Mouse (Mus musculus): ENCODE data around the gene Jakmip3. TPM values are rescaled to one million over a fixed set of nuclear protein-coding genes. Genes with fewer than 3 reads are reported as not detected.
A peak's percentile ranks its signal among the peaks of the same experiment; 100 is the strongest.

Gene Jakmip3
- polyA plus RNA-seq, 1 experiment: not detected

DNA sequence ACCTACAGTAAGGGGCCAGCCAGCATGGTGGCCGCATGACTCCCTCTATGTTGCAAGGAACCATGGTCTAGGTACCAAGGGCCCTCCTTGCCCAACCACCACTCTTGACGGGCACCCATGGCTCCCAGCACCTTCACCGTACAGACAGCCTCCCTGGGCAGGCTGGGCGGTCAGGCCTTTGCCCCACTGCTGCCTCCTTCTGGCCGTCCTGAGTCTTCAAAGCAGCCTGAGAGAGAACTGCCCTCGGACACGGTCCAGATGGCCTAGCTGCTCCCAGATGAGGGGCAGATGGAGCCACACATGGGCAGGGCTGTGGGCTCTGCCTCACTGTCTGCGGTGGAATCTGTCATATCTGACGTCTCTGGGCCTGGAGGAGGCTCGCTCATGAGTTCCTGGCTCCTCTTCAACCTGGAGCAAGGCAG is 163.4 kb downstream of the Jakmip3 start:
- Histone ChIP-seq H3K4me3 (ENCODE audit: insufficient read depth, low read length) (no peak overlapping the region), H3K4me1 (ENCODE audit: control insufficient read depth, insufficient read depth, low read length) (no peaks in the 10 kb centered on the region), H3K27ac (ENCODE audit: insufficient read depth, low read depth, low read length) (no peak overlapping the region)
- TF ChIP-seq POLR2A (IDR thresholded peaks at IDR 0.05; ENCODE audit: borderline replicate concordance, low read depth, low read length) (no peak), CTCF (IDR thresholded peaks at IDR 0.05; ENCODE audit: low read depth, low read length) (no peak)

DNA sequence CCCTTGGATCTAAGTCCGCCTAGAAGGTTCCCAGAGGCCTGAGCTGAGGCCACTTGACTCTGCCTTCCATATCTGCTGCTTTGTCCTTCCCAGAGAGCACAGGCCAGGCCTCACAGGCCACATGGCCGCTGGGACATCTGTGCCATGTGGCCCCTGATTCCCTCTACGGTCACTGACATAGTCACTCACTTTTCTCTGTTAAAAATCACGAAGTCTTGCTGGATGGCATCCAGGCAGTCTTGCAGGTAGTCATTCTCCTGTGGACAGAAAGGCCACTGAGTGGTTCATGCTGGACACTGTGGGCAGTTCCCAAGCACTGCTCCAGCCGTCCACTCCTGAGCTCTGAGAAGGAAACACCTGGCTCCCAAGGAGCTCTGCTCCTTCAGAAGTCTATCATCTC is 164.5 kb downstream of the Jakmip3 start:
- no peak overlapping the region for H3K27ac ChIP-seq (ENCODE audit: insufficient read depth, low read depth, low read length)
- no peak overlapping the region for H3K4me3 ChIP-seq (ENCODE audit: insufficient read depth, low read length)
- TF ChIP-seq POLR2A (IDR thresholded peaks at IDR 0.05; ENCODE audit: borderline replicate concordance, low read depth, low read length): no peak
- no peak for TF ChIP-seq CTCF (IDR thresholded peaks at IDR 0.05; ENCODE audit: low read depth, low read length)
- H3K4me1 ChIP-seq (ENCODE audit: control insufficient read depth, insufficient read depth, low read length): no peaks in the 10 kb centered on the region

DNA sequence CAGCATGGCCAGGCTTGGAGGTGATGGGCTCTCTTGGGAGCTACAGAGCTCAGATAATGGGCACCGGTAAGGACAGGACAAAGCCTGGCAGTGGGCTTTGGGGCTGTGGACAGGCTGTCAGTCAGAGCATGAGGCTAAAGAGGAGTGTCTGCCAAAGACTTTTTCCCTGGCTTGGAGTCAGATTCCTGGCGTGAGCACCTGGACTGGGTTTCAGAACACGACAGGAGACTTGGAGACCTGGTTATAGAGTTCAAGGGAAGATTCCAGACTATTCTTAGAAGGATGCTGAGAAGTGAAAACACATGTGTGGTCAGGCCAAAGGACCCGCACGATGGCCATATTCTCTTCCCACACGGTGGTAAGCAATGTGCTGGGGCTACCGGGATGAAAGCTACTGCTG is 165.2 kb downstream of the Jakmip3 start:
- no peak for TF ChIP-seq CTCF (IDR thresholded peaks at IDR 0.05; ENCODE audit: low read depth, low read length)
- TF ChIP-seq POLR2A (IDR thresholded peaks at IDR 0.05; ENCODE audit: borderline replicate concordance, low read depth, low read length): no peak
- Histone ChIP-seq H3K4me1 (ENCODE audit: control insufficient read depth, insufficient read depth, low read length) (no peaks in the 10 kb centered on the region), H3K4me3 (ENCODE audit: insufficient read depth, low read length) (no peak overlapping the region), H3K27ac (ENCODE audit: insufficient read depth, low read depth, low read length) (no peak overlapping the region)

DNA sequence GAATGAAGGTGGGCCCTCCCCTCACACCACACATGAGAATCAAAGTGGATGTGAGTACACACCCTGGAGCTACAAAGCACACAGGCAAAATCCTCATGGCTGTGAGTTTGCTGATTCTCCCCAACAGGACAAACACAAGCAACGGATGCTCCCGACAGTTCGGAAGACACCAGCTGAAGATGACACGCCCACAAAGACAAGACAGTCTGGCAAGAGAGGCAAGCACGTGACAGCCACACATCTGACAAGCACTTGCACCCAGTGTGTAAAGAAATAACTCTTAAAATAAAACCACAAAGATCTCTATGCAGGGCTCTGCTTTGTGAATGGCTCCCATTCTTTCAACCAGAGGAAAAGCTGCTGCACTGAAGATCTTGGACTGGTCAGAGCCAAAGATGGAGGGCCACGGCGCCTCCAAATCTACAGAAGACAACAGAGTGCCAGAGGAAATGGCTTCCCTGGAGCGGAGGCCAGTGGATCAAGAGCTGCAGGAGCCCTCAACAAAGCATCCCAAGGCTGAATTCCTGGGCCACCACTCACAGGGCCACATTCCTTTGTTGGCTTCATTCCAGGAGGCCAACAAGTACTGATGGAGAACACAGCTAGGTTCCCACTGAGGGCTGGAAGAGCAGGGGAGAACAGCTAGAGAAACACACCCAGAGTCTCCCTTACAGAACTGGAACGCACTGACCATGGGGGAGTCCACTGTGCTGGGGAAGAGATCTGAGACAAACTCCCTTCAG is 167.5 kb downstream of the Jakmip3 start:
- TF ChIP-seq POLR2A (IDR thresholded peaks at IDR 0.05; ENCODE audit: borderline replicate concordance, low read depth, low read length): no peak
- TF ChIP-seq CTCF (IDR thresholded peaks at IDR 0.05; ENCODE audit: low read depth, low read length): no peak
- H3K4me3 ChIP-seq (ENCODE audit: insufficient read depth, low read length): no peak overlapping the region
- H3K27ac ChIP-seq (ENCODE audit: insufficient read depth, low read depth, low read length): no peak overlapping the region
- H3K4me1 ChIP-seq (ENCODE audit: control insufficient read depth, insufficient read depth, low read length): no peaks in the 10 kb centered on the region

DNA sequence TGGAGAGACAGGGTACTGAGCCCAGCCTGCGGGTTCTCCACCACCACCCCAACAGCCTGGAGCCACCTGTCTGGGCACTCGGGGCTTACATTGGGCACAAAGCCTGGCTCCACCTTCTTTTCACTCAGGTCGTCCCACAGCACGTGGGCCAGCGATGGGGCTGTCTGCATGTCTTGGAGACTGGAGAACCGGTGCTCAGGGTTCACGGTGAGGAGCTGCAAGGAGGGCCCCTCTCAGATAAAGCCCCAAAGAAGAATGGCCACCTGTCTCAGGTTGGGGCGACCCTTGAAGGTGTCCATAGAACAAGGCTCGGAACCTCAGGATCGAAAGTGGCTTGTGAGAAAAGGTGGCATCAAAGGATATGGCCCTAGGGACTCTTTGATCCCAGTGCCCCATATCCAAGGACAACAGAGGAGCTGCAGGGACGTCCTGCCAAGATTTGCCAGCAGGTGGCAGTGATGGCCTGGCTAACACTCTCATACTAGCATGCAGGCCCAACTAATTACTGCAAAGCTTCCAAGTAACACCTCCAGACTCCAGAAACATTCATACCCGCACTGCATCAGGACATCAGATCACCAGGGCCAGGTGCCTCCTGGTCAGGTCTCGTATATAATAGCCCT is 178.7 kb downstream of the Jakmip3 start:
- TF ChIP-seq CTCF (IDR thresholded peaks at IDR 0.05; ENCODE audit: low read depth, low read length) (peak; percentile 80), POLR2A (IDR thresholded peaks at IDR 0.05; ENCODE audit: borderline replicate concordance, low read depth, low read length) (no peak)
- H3K27ac ChIP-seq (ENCODE audit: insufficient read depth, low read depth, low read length): no peak overlapping the region
- no peak overlapping the region for H3K4me3 ChIP-seq (ENCODE audit: insufficient read depth, low read length)
- H3K4me1 ChIP-seq (ENCODE audit: control insufficient read depth, insufficient read depth, low read length): 0 out of 2 replicates have a peak, but pooled peaks cover 2% of the 10 kb centered on the region

DNA sequence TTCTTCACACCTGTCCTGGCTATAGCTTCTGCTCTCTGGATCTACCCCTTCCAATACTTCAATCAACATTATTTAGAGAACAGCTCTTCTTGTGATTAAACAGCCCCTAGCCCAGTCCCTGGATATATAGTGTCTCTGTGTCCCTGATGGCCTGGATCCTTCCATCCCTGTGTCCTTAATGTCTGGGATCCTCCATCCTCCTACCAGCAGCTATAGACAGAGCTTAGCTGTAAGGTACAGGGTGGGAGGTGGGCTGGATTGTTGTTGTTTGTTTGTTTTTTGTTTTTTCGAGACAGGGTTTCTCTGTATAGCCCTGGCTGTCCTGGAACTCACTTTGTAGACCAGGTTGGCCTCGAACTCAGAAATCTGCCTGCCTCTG is 179.2 kb downstream of the Jakmip3 start:
- Histone ChIP-seq H3K4me3 (ENCODE audit: insufficient read depth, low read length) (no peak overlapping the region), H3K4me1 (ENCODE audit: control insufficient read depth, insufficient read depth, low read length) (0 out of 2 replicates have a peak, but pooled peaks cover 2% of the 10 kb centered on the region), H3K27ac (ENCODE audit: insufficient read depth, low read depth, low read length) (no peak overlapping the region)
- TF ChIP-seq CTCF (IDR thresholded peaks at IDR 0.05; ENCODE audit: low read depth, low read length) (no peak), POLR2A (IDR thresholded peaks at IDR 0.05; ENCODE audit: borderline replicate concordance, low read depth, low read length) (no peak)

DNA sequence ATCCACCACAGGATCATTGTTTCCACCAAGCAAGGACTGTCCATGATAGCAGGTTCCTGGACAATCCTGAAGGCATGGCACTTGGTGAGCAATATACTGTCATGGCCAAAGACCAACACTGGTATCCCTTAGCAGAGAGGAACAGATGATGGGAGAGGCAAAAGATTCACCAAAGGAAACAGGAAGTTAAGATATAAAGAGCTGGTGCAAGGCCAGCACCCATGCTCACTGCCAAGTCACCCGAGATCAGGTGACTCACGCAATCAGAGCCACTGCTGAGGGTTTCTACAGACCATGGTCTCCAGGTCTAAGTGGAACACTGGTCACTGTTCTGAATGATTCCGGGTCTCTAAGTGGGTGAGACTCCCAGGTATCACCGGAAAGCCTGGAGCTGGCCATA is 185.4 kb downstream of the Jakmip3 start:
- H3K4me1 ChIP-seq (ENCODE audit: control insufficient read depth, insufficient read depth, low read length): peaks cover 32% of the 10 kb centered on the region
- no peak overlapping the region for H3K27ac ChIP-seq (ENCODE audit: insufficient read depth, low read depth, low read length)
- H3K4me3 ChIP-seq (ENCODE audit: insufficient read depth, low read length): no peak overlapping the region
- TF ChIP-seq CTCF (IDR thresholded peaks at IDR 0.05; ENCODE audit: low read depth, low read length): no peak
- no peak for TF ChIP-seq POLR2A (IDR thresholded peaks at IDR 0.05; ENCODE audit: borderline replicate concordance, low read depth, low read length)

DNA sequence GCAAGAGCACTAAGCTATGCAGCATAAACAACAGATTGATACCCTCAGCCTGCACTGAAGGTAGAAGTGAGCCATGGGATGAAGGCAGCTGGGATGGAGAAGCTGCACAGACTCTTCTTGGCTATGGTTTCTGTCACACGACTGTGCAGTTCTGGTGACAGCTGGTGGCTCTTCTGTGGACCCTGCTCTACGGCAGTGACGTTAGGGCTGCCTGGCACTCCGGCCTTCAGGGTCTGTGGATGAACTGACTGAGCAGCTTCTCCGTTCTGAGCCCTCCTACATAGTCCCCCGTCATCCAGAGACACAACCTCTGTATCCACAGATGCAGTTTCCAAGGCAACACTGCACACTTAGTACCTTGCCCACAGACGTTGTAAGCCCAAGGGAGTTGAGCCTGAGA is 186.0 kb downstream of the Jakmip3 start:
- Histone ChIP-seq H3K27ac (ENCODE audit: insufficient read depth, low read depth, low read length) (no peak overlapping the region), H3K4me3 (ENCODE audit: insufficient read depth, low read length) (no peak overlapping the region), H3K4me1 (ENCODE audit: control insufficient read depth, insufficient read depth, low read length) (peaks cover 38% of the 10 kb centered on the region)
- TF ChIP-seq CTCF (IDR thresholded peaks at IDR 0.05; ENCODE audit: low read depth, low read length) (no peak), POLR2A (IDR thresholded peaks at IDR 0.05; ENCODE audit: borderline replicate concordance, low read depth, low read length) (no peak)

DNA sequence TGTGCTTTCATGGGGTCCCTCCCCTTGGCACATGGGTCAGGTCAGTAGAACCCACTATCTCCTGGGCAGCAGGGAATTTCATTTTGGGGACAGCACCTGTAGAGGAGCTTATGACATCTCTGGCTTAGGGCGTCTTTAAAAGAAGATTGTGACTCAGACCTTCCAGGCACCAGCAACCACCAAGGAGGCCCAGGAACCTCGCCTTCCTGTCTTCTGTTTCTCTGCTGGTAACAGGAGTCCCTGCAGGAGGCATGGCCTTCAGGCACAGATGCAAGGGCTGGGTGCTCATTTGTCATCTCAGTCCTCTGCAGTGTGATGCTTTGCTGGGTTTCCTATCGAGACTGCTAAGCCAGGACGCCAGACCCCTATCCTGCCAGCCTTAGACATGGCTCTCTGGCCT is 188.5 kb downstream of the Jakmip3 start:
- H3K4me1 ChIP-seq (ENCODE audit: control insufficient read depth, insufficient read depth, low read length): peaks cover 41% of the 10 kb centered on the region
- H3K4me3 ChIP-seq (ENCODE audit: insufficient read depth, low read length): no peak overlapping the region
- TF ChIP-seq CTCF (IDR thresholded peaks at IDR 0.05; ENCODE audit: low read depth, low read length): no peak
- TF ChIP-seq POLR2A (IDR thresholded peaks at IDR 0.05; ENCODE audit: borderline replicate concordance, low read depth, low read length): no peak
- H3K27ac ChIP-seq (ENCODE audit: insufficient read depth, low read depth, low read length): no peak overlapping the region

DNA sequence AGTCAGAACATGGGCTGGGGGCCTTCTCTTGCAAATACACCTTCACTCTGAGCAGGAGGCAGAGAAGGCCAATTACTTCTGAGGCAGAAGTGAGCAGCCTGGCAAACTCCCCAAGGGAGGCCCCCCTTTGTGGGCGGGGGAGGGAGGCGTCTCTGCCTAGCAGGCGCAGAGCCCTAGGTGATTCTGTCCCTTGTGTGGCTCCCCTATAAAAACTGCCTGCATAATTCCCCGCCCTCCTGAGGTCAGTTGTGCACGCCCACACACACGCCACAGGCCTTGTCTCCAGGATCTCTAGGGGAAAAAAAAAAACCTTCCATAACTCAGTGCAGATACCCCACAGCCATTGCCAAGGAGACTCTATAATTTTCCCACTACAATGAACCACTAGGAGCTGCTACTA is 189.8 kb downstream of the Jakmip3 start:
- H3K4me1 ChIP-seq (ENCODE audit: control insufficient read depth, insufficient read depth, low read length): peaks cover 38% of the 10 kb centered on the region
- no peak overlapping the region for H3K27ac ChIP-seq (ENCODE audit: insufficient read depth, low read depth, low read length)
- TF ChIP-seq POLR2A (IDR thresholded peaks at IDR 0.05; ENCODE audit: borderline replicate concordance, low read depth, low read length) (no peak), CTCF (IDR thresholded peaks at IDR 0.05; ENCODE audit: low read depth, low read length) (no peak)
- H3K4me3 ChIP-seq (ENCODE audit: insufficient read depth, low read length): no peak overlapping the region

Data from bone marrow macrophage, adult 2 months (primary cell).